Mouse (Mus musculus) cerebellum, postnatal 4 days (tissue): ENCODE results near the gene Map2k5.
A peak's percentile ranks its signal among the peaks of the same experiment; 100 is the strongest.

ENCODE experiments used
- DNase-seq, 2 experiments: peaks; one replicate each; pipeline ENCODE4 v3.0.0; 2022; ENCODE audit warnings: low spot score in 2 of 2, mixed read lengths in 1 of 2

Gene Map2k5

DNA sequence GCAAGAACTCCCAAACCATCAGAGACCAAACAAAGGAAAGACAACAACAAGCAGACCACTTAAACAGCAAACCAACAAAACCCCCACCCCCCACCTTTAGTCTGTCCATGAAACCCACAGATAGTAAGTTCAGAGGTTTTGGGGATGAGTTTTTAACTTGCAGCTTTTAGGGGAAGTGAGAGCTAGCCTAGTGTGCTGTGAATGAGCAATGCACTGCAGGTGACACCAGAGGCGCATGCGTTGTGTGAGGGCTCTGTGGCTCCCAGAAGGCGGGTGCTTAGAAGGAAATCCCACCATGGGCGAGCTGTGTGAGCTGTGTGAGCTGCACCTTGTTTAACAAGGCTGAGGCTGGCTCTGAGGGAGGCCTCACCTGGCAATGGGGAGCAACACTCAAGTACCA lies 184.9 kb downstream of the Map2k5 start:
- DNase-seq, result no peak

DNA sequence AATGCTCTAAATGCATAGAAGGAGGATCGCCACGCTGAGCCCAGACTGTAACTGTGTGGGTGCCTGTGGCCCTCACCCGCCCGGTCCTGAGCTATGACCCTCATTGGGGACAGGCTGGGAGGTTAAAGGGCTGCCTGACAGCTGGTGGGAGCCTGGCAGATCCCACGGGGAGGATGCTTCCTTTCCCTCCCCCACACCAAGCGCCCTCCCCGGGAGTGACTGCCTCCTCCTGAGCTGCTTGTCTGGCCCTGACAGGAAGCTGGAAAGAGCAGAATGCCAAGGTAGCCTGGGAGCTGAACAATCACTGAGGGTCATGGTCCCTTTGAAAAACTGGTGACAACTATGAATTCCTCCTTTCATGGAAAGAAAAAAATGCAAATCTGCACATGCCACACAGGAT lies 190.4 kb downstream of the Map2k5 start:
- DNase-seq, result no peak

DNA sequence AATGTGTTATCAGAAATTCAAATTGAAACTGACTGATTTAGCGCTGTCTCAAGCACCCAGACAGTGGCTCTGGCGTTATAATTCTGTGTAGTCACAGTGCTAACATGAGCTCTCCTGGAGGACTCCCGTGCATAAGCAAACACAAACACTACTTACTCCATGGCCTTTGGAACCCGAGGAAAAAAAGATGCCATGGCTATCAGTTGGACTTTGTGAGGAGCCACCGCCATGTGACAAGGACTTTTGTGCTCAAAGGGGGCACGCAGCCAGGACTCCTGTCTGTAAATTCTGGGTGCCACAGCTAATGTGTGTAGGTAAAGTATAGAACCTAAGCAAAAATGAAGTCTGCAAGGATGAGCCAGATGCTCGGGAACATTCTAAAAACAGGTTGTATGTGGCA lies 192.5 kb downstream of the Map2k5 start:
- no peak for DNase-seq

DNA sequence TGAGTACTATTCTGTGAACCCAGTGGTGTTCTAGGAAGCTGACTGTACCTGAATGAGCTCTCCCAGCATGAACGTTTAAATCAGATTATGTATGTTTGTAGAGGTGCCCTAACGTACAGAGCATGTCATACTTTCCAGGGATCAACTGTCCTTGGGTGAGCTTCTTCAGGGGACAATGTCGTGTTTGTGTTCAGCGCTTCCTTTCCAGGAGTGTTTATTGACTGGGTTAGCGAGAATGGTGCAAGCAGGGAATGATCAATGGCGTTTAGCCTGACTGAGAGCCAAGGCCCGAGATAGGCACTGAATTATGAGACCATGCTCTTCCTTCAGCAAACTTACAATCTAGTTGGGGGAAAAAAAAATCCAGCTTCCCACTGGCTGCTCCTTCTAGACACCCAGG lies 193.8 kb downstream of the Map2k5 start:
- DNase-seq, result no peak

DNA sequence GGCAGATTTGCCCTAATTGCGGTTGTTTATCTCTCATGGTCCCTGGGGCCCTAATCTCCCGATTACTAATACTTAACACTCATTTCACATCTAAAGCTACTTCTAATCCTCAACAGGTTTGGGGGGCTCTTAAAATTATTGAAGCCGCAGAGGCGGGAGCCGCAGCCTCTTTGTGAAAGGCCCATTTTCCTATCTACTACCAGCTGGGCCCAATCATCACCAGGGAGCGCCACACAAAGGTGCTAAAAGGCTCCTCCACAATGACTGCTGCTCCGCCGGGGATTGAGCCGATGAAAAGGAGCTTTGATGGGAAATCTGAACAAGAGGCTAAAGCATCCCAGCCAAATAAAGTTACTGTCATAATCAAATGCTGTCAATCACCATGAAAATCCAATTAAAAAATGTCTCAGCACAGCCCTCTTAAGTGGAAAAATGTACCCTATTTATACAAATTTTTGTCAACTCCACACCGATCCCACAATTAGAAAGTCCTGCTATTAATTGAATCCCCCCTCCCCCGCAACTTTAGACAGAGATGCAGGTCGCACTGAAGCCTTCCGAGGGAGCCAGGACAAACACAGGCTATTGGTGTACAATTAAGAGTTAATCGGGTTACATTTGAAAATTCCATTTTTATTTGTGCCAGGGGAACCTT lies 195.3 kb downstream of the Map2k5 start:
- no peak for DNase-seq

DNA sequence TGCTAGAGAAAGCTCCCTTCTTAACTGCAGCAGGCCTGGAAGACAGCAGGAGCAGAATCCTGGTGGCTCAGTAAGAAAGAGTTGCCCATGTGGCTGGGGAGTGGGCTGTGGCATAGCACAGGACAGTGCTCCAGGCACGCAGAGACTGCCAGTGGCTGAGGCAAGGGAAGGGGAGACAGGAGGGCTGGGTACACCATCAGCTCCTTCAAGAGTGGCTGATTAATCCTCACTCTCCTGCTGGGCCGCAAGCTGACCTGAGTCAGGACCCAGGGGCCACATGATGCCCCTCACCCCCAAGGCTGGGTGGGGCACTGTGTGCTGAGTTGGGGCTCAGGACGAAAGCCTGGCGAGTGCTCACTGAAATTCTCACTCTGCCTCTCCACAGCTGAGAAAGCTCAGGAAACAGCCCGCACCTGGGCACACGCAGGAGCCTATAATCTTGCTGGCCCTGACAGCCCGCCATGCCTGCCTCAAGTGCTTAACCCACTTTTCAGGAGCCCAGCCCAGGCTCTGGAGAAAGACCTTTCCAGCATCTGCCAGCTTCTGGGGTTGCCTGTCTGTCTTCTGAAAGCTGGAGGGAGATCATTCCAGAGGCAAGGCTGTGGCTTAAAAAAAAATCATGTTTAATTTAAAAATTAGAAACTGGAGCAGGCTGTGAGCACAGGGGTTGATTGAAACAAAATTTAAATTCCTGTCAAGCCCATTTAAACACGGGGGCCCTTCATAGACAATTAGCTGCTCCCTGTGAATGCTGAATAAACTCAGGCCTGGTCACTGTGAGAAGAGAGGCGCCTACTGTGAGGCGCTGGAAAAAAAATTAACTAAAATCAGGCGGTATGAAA lies 196.1 kb downstream of the Map2k5 start:
- DNase-seq, result no peak

DNA sequence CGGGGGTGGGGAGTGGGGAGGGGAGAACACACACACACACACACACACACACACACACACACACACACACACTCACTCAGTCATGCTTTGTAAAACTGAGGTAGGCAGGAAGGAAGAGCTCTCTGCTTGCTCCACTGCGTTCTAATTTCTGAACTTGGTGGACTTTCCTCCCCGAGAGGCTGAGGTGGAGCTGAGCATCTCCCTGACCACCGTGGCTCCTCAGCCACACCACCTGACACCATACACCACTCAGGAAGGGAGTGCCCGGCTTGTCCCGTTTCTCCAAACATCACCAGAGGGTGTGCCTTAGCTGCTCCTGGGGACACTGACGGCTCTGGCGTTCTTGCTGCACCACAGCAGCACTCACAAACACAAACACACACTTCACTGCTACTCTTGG lies 199.4 kb downstream of the Map2k5 start:
- DNase-seq, result no peak

DNA sequence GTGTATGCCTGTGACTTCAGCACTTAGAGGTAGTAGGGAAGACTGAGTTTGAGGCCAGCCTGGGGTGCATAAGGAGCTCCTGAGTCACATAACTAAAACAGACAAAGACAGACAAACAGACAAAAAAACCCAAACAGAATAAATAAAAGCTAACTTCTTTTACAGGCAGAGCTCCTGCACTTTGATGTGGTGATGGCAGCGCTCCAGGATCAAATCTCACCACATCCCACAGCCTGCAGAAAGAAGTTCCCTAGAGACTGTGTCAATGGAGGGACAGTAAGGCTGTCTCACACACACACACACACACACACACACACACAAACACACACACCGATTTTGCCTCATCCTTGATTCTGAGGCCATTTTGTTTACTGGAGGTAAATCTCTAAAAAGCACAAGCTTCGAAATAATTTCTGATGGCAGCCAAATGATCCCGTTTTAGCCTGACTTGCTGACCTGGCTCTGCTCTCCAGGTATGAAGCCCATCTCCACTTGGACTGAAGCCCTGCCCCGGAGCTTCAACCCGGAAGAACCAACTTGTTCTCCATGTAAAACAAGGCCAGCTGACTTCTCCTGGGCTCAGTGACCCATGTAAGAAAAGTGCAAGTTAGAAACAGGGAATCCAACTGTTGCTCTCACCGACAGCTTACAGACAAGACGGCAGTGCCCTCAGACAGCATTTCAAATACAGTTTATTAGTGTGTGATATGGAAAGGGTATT lies 203.5 kb downstream of the Map2k5 start:
- no peak for DNase-seq

DNA sequence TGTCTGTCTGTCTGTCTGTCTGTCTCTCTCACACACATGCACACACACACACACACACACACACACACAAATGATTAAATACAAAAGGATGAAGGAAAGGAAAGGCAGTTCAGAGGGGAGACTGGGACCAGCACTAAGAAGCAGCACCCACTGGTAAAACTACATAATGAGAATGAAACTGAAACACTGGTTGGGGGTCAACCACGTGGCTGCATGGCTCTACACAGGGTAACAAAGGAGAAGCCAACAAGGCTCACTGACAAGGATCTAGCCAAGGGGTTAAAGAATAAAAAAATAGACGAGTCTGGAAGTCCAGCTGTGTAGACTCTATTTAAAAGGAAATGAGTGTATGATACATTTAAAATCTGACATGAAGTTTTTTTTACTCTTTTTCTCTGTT lies 205.8 kb downstream of the Map2k5 start:
- DNase-seq, result no peak

DNA sequence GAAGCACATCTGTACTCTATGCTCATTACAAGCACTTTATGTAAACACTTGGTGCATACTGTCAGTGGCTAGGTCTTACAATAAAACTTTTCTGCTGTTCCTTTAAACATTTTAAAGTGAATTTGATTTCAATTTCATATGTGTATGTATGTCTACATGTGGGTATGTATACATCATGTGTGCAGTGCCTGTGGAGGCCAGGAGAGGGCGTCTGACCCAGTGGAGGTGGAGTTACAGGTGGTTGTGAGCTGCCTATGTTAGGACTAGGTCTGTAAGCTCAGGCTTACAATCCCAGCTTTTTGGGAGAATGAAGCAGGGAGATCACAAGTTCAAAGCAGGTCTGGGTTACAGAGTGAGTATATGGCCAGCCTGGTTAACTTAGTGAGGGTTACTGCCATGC lies 208.6 kb downstream of the Map2k5 start:
- DNase-seq, result no peak

DNA sequence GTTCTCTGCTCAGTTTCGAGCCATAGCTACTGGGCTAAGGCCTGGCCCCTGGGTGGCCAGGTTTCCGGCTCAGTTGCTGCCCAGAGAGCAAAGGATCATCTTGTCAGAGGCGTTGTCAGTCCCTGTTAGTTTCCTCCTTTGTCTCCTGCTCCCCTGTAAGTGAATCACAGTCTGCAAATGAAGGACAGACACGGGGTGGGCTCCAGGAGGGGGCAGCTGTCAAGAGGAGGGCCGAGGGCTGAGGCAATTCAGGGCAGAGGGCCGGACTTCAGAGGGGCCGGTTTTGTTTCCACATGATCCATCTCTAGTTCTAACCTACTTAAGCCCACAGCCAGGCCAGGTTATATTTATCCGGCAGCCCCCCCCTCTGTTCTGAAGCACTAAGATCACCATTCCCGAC lies 212.6 kb downstream of the Map2k5 start:
- DNase-seq, result no peak

DNA sequence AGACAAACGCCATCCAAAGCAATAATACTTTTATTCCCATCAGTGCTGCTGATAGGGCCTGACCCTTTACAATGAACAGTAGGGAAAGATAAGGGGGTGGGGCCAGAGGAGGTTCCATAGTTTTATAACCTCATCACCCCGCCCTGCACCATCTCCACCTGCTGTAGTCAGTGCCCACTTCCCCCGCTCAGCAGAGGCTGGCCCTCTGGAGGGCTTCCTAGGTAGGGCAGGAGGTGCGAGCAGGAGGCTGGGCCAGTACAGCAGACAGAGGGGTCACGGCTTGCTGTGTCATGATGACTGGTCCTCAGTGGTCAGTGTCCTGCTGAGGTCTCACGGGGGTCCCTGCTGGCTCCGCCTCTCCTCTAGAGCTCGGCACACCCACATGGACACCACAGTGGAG lies 213.9 kb downstream of the Map2k5 start:
- DNase-seq, result peak in 1 of 2 experiments; percentile 16

DNA sequence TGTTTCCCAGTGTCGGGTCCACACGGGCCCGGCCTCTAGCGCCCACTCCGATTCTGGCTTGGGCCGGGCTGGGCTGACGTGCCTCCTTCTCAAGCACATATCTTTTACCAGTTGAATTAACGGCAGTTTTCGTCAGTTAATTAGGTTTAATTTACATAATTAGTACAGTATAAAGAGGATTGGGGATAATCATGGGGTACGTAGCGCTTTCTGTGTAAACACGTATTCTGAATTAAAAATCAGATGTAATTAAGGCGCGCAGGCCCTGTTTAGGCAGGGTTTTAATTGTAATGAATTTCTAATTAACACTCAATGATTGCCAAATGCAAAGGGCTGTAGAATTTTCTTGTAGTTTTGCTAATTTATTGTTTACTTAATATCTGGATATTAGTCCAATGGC lies 225.8 kb downstream of the Map2k5 start:
- DNase-seq, result peak in 1 of 2 experiments; percentile 13

DNA sequence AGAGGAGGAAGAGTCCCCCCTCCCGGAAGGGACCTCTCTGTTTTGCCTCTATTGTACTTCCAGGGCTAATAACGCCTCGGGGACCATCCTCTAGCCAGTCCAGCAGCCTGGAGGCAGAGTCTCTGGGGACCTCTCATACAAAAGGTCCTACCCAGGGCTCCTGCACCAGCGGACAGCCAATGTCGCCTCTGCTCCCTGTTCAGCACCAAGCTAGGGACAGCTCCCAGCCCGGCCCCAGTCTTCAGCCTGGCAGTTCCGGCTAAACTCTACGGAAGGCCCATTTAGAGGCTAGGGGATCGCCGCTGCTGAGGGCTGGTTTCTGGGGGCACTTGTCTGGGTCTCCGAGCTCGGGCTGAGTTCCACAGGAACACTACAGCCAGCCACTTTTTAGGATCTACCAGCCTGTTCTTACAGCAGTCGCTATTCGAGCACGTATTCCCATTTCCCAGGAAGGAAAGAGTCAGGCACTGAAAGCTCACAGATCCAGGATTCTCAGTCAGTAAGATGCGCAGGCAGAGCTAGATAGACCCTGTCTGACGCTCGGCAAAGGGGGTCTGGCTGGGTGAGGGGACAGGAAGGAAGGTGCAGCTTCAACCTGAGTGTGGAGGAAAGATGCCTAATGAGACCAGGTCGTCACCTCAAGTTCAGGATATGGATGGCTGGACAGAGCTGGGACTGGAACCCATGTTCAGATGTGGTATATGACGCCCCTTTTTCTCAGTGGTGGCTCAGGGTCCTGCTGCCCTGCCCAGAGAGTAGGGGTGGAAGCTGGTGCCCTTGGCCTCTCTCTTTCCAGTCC lies 226.4 kb downstream of the Map2k5 start:
- DNase-seq, result peak in 1 of 2 experiments; percentile 30

DNA sequence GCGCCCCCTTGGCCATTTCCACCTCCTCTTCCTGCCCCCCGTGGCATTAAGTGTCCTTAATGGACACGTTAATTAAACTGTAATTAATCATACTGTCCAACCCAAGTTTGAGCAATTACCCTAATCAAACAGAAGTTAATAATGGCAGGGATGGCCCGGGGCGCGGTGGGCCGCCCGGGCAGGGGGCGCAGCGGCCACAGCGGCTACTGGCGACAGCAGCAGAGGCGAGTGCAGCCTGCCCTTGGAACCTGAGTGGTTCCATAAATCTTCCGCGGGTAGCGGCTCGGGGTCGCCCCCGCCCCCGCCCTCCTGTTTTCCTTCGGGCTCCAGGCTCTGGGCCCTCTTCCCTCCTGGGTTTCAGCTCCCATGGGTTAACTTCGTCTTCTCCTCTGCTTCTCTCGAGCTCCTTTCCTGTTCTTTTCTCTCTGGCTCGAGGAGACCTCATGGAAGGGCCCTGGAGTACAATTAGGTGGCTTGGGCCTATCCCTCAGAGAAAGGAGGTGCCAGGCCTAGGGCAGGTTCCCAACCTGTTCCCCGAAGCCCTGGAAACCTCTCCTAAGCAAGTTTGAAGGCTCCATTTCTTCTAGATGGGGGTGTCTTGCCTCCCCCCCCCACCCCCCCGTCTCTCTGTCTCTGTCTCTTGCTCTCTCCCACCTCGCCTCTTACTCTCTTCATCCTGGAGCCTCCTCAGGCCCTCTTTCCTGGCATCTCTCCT lies 227.5 kb downstream of the Map2k5 start:
- no peak for DNase-seq

DNA sequence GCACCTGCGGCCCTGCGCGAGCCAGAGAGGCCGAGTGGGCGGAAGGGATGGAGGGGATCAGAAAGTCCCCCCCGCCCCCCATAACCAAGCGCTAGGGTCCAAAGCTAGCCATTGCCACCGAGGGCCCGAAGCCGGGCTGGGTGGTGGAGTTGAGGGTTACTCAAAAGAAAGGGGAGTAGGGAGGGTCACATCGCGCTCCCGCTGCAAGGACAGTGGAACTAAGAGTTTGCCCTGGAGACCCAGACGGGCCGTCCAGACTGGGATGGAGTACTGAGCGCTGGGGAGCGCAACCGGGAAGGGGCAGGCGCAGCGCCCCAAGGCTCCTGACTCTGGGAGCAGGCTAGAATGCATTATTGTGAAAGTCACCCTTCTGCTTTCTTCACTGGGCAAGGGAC lies 228.3 kb downstream of the Map2k5 start:
- DNase-seq, result no peak

DNA sequence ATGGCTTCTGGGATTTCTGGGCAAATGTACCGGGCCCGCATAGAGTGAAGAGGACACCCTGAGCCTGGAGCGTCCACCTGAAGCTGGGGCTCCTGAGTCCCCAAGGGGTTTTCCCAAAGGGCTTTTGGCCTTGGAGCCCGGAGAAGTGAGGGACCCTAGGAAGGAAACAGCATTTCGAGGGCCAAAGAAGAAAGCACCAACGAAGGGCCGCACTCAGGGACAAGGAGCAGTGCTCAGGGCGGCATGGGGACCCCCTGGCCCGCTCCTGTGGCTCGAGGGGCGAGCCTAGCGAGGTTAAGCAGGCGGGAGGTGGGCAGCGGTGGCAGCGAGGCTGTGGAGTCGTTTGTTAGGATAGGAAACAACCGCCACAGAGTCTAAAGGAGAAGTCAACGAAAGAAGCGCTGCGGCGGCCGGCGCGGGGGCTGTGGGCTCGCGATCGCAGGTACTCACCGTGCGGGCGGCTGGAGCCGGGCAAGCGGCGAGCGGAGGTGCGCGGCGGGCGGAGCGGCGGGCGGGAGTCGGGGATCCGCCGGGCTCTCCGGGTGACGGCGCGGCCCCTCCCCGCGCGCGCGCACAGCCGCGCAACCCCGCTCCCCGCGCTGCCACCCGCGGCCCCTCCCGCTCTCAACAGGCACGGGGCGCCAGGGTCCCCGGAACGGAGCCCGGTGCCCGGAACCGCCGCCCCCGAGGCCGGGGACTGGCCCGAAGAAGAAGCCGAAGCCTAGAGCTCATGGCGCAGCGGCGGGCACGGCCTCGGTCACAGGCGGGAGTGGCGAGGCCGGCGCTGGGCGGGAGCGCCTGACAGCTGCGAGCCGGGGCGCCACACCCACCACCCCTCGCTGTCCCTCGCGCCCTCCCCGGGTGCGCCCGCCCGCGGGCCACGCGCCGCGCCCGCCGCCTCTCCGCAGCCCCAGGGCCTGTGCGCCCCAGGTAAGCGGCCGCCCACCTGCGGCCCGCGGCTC lies 229.0 kb downstream of the Map2k5 start, which contains the start of gene Skor1:
Skor1 (minus strand) TSS at position 552 of the 962 bp plus-strand sequence.
- no peak for DNase-seq

DNA sequence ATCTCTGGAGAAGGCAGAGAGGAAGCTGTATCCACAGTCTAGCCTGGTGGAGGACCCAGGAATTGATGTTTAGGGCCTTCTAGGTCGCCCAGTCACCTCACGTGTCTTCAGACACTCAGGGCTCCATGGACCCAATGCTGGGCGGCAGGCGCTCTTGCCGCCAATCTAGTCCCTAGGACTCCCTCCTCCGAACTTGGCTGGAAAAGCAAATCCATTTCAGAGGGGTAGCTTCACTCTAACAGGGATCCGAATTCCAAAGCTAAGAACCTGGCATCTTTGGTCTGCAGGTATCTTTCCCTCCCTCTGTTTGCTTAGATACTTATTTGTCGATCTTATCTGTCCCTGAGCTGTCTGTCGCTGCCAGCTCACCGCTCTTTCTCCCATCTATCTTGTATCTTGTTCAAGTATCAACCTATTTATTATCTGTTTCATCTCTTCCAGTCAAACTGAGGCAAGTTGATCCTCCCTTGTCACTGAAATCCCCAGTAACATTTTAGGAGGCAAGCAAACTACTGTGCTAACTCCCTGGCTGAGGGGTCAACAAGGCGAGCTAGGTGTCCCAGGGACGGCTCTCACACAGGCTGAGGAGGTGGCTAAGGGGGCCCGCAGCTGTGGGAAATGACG lies 229.8 kb downstream of the Map2k5 start:
- DNase-seq, result no peak

DNA sequence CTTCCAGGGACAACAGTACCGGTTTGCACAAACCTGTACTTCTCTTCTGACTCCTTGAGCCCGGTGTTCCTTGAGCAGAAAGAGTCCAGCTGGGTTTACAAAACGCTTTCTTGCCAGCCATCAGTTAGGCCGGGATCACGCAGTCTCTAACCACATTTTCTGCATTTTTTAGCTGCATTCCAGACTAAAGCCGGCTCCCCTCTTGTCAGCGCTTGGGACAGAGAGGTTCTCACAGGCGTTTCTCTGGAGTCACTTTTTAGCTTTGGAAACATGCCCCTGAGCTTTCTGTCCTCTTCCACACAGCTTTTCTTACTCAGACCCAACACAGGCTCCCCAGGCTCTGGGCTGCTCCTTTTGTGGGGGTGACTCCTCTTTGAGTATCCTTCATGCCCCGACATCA lies 230.4 kb downstream of the Map2k5 start:
- no peak for DNase-seq
